ENCODE assay signal across 9 mouse cellular contexts in genomic region chr5:75149880-75150279, GRCm38 (mm10). TPM values are rescaled to one million over a fixed set of nuclear protein-coding genes. Genes with fewer than 3 reads are reported as not detected.
DNase-seq lines count a peak whose midpoint lies in the region; ATAC-seq lines count a peak whose summit lies in the region.
"Had no signal": no experiment of that assay in that cellular context is flagged by ENCODE, and none has a peak within 500 bp of the region (broad histone marks: within the 10 kb centered on the region; RNA-seq: fewer than 3 reads in every experiment).

No protein-coding gene starts in this region.

- DNase-seq in 3T3-L1 (ENCODE audit: low read depth, low spot score) = peak; percentile 64
- peak; percentile 23 for DNase-seq in R1 (ENCODE audit: low read depth, low spot score)
- peak; percentile 65 to 67 for DNase-seq in heart, adult 18-20 months
- DNase-seq in retina, embryonic 14.5 days (ENCODE audit: low spot score) = peak; percentile 28
- no peak for DNase-seq in spleen, adult 12 weeks (ENCODE audit: low spot score)
- no peak for DNase-seq in left cerebral cortex, adult 11 months (ENCODE audit: low spot score)

- peak overlapping the region; percentile 12 for H3K4me3 ChIP-seq in kidney, embryonic 14.5 days (ENCODE audit: low read length)

- H3K9ac ChIP-seq in kidney, embryonic 14.5 days (ENCODE audit: low read depth, low read length) = no peak overlapping the region
- H3K9ac ChIP-seq: liver, embryonic 14.5 days had no signal

- peaks cover 18% of the 10 kb centered on the region for H3K4me1 ChIP-seq in kidney, embryonic 14.5 days (ENCODE audit: control insufficient read depth, insufficient read depth, low read length)

- no peaks in the 10 kb centered on the region for H3K36me3 ChIP-seq in kidney, embryonic 14.5 days (ENCODE audit: control insufficient read depth, insufficient read depth, low read length)

- peaks cover 55% of the 10 kb centered on the region for H3K27me3 ChIP-seq in kidney, embryonic 14.5 days (ENCODE audit: control insufficient read depth, insufficient read depth, low read length)

- H3K9me3 ChIP-seq in kidney, embryonic 14.5 days (ENCODE audit: control insufficient read depth, low read length) = no peaks in the 10 kb centered on the region

- no peak for ATAC-seq in kidney, embryonic 14.5 days (ENCODE audit: low FRiP score, low TSS enrichment)
- ATAC-seq in monocyte, adult 5-6 weeks (replicated peaks; ENCODE audit: insufficient number of reproducible peaks, low FRiP score, low TSS enrichment, poor library complexity, severe bottlenecking) = no peak

- peak overlapping the region; percentile 87 for H3K4me2 ChIP-seq in kidney, embryonic 14.5 days (replicated peaks; ENCODE audit: low read depth, low read length)

- 2% methylated on average over 11 of the region's 11 CpGs for WGBS in kidney, embryonic 14.5 days

- no peak overlapping the region for H3K27ac ChIP-seq in kidney, embryonic 14.5 days (ENCODE audit: low read depth, low read length)
- H3K27ac ChIP-seq: liver, embryonic 14.5 days had no signal

RNA-seq across cellular contexts. Expression of gene Pdgfra, which starts 2.2 kb away (rescaled TPM):
- 10 to 100 TPM; 20.5 to 23.7 TPM for total RNA-seq in heart, adult 18-20 months (2021)
- 23.0 and 56.8 TPM in 2 replicates for polyA plus RNA-seq in kidney, embryonic 14.5 days (2014; fragmentation: Nextera tagmentation; extraction: Ambion mirVana)
- not detected in 3 replicates for total RNA-seq in monocyte, adult 5-6 weeks (2017)

Comparison
In these comparisons a context has a peak if more than half of its experiments do, and no peak if none do; other contexts are left out.
1. DNase-seq: peak in 3T3-L1 (single experiment), R1 (single experiment), heart, adult 18-20 months (2 of 2) and retina, embryonic 14.5 days (single experiment); none in spleen, adult 12 weeks (single experiment) and left cerebral cortex, adult 11 months (single experiment).
2. RNA of gene Pdgfra, which starts 2.2 kb away (total RNA-seq): 20.5 to 23.7 TPM in heart, adult 18-20 months; not detected in monocyte, adult 5-6 weeks; every median in the first group is over 10 times any median in the second.